In genomic region chr5:140197705-140198104, GRCm38 (mm10) we compare ENCODE assay signal across 8 mouse cellular contexts.
DNase-seq lines count a peak whose midpoint lies in the region; ATAC-seq and TF ChIP-seq lines count a peak whose summit lies in the region.
"Had no signal": no experiment of that assay in that cellular context is flagged by ENCODE, and none has a peak within 500 bp of the region (broad histone marks: within the 10 kb centered on the region; RNA-seq: fewer than 3 reads in every experiment).

No protein-coding gene starts in this region.

- H3K27me3 ChIP-seq in E14TG2a.4 (ENCODE audit: insufficient read depth, low read length) = no peaks in the 10 kb centered on the region
- H3K27me3 ChIP-seq: limb, embryonic 15.5 days had no signal

- ATAC-seq in megakaryocyte, adult 5-6 weeks (ENCODE audit: poor library complexity, severe bottlenecking) = peak; percentile 73

- intact Hi-C loops in heart, postnatal 25 days (cut with DNase I) = loop anchor here (2.0 to 5.0 kb wide), 2 partner anchors 95 to 360 kb away; no protein-coding TSS in a partner anchor

- no peak overlapping the region for H3K4me3 ChIP-seq in E14TG2a.4 (replicated peaks; ENCODE audit: low read length)
- H3K4me3 ChIP-seq: limb, embryonic 15.5 days had no signal

- H3K4me1 ChIP-seq in E14TG2a.4 (replicated peaks; ENCODE audit: low read depth, low read length) = peaks cover 47% of the 10 kb centered on the region

- no peaks in the 10 kb centered on the region for H3K9me3 ChIP-seq in E14TG2a.4 (ENCODE audit: low read length)
- H3K9me3 ChIP-seq: limb, embryonic 15.5 days had no signal

- H3K36me3 ChIP-seq in E14TG2a.4 (ENCODE audit: insufficient read depth, low read length) = peaks cover 34% of the 10 kb centered on the region

- TF ChIP-seq CTCF in E14TG2a.4 (conservative IDR thresholded peaks at IDR 0.05; ENCODE audit: low read length) = peak; percentile 79

- DNase-seq in adrenal gland, adult 18-20 months (ENCODE audit: low spot score in 2 of 2) = peak; percentile 83 to 84
- DNase-seq in embryo, embryonic 11 days = peak; percentile 77
- DNase-seq in heart, postnatal 25 days (ENCODE audit: low spot score) = peak; percentile 14
- peak; percentile 63 for DNase-seq in layer of hippocampus, adult 9-11 months
- peak; percentile 25 to 78 for DNase-seq in spleen, adult 18-20 months

Comparison
In these comparisons a context has a peak if more than half of its experiments do, and no peak if none do; other contexts are left out.
1. DNase-seq: peak in every context shown above with its lines; median percentile 84 in adrenal gland, adult 18-20 months; 77 in embryo, embryonic 11 days; 63 in layer of hippocampus, adult 9-11 months; 52 in spleen, adult 18-20 months; 14 in heart, postnatal 25 days.